Mouse (Mus musculus): ENCODE data around the gene Gm33815. TPM values are rescaled to one million over a fixed set of nuclear protein-coding genes. Genes with fewer than 3 reads are reported as not detected.

The Gm33815 gene
- polyA plus RNA-seq (2012; rRNA removed), result not detected in 2 replicates

GRCm38 (mm10) chrY:69320832-69321231 lies at the start of gene Gm33815:
Gm33815 (plus strand) TSS chrY:69321132.

